Mouse (Mus musculus): Measurements from ENCODE around the gene Taar9.
"Not testable (repeated sequence)": the region's sequence is repeated elsewhere in the genome, so short reads cannot be mapped to it uniquely, and the experiment has no call there.

- TF ChIP-seq CTCF (IDR thresholded peaks at IDR 0.05; ENCODE audit: borderline replicate concordance, insufficient read depth, low read length); POLR2A (IDR thresholded peaks at IDR 0.05; ENCODE audit: low read depth, low read length): not testable (repeated sequence)
Measured at GRCm38 (mm10) chr10:24076200-24076599, 33.1 kb downstream of the Taar9 start, which contains the start of gene Taar8a.
